Mouse (Mus musculus) CH12F3 (cell line): Measurements from ENCODE around the gene Olfr875.
"Not testable (repeated sequence)": the region's sequence is repeated elsewhere in the genome, so short reads cannot be mapped to it uniquely, and the experiment has no call there.

Source experiments
- in situ Hi-C: fragments of 300-500 bp; cut with MboI; formaldehyde crosslinking; loops from 2 replicates; pipeline ENCODE4 v1.14.3; 2020; ENCODE audit warnings: low sequenced_read_pairs

Gene Olfr875

GRCm38 (mm10) chr9:37771759-37772158, at the start of gene Olfr875:
Gene Olfr875 (plus strand): TSS chr9:37771857.
- in situ Hi-C loops = no loop called here

- in situ Hi-C loops = no loop called here
Measured at GRCm38 (mm10) chr9:37734310-37734709, 37.3 kb upstream of the Olfr875 start.

- in situ Hi-C loops = no loop called here
Measured at GRCm38 (mm10) chr9:37744806-37745205, 26.9 kb upstream of the Olfr875 start, which contains the start of gene Olfr874. Gene Olfr874 (plus strand): TSS chr9:37745106.

- in situ Hi-C loops = no loop called here
Measured at GRCm38 (mm10) chr9:37750319-37751075, 21.2 kb upstream of the Olfr875 start.

- in situ Hi-C loops = no loop called here
Measured at GRCm38 (mm10) chr9:37751467-37751866, 20.2 kb upstream of the Olfr875 start.

- in situ Hi-C loops = no loop called here
Measured at GRCm38 (mm10) chr9:37752006-37752405, 19.7 kb upstream of the Olfr875 start.

GRCm38 (mm10) chr9:37761728-37762127, 9.9 kb upstream of the Olfr875 start:
- in situ Hi-C loops = no loop called here

- in situ Hi-C loops = no loop called here
Measured at GRCm38 (mm10) chr9:37762541-37762940, 9.1 kb upstream of the Olfr875 start.

GRCm38 (mm10) chr9:37770661-37771060, 996 bp upstream of the Olfr875 start:
- in situ Hi-C loops = no loop called here

- in situ Hi-C loops = no loop called here
Measured at GRCm38 (mm10) chr9:37782766-37783260, 11.2 kb downstream of the Olfr875 start.

- in situ Hi-C loops = not testable (repeated sequence)
Measured at GRCm38 (mm10) chr9:37783394-37784387, 12.0 kb downstream of the Olfr875 start.

- in situ Hi-C loops = no loop called here
Measured at GRCm38 (mm10) chr9:37786411-37786810, 14.8 kb downstream of the Olfr875 start.

- in situ Hi-C loops = no loop called here
Measured at GRCm38 (mm10) chr9:37802055-37802454, 30.4 kb downstream of the Olfr875 start.

GRCm38 (mm10) chr9:37802731-37803130, 31.1 kb downstream of the Olfr875 start, which contains the start of gene Olfr876:
Gene Olfr876 (plus strand): TSS chr9:37803031.
- in situ Hi-C loops = no loop called here

GRCm38 (mm10) chr9:37807235-37807634, 35.6 kb downstream of the Olfr875 start:
- in situ Hi-C loops = no loop called here

- in situ Hi-C loops = no loop called here
Measured at GRCm38 (mm10) chr9:37808456-37808855, 36.8 kb downstream of the Olfr875 start.

GRCm38 (mm10) chr9:37808976-37809375, 37.3 kb downstream of the Olfr875 start:
- in situ Hi-C loops = no loop called here

- in situ Hi-C loops = no loop called here
Measured at GRCm38 (mm10) chr9:37814696-37815095, 43.0 kb downstream of the Olfr875 start.
